Mouse (Mus musculus): ENCODE measurements at regions not wholly inside any gene's neighbourhood (a gene's known extent, or its start where the extent isn't known, plus 50 kb on each side); places are given as distances from the start of the nearest gene placed in this dataset.

DNA sequence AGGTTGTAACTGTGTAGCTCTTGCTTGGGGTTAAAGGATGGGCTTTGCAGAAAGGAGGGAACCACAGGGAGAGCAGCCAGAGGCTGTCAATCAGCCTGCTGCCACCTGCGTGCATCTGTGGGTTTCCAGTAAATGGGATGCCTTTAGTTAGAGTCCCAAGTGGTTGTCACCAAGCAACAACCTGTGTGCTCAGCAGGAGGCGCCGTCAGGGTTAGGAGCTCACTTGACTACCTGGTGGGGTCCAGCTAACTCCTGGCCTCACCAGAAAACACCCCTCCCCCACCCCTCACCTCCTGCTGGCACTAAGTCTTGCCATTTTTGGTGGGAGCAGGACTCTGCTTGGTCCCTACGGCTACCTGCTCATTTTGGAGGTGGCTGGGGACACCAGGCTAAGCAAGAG lies 135.0 kb upstream of the Spin1 start:
- no peak for TF ChIP-seq CTCF (conservative IDR thresholded peaks at IDR 0.05; ENCODE audit: insufficient read depth, insufficient read length, low read depth, low read length)
- no peak for TF ChIP-seq POLR2A (IDR thresholded peaks at IDR 0.05; ENCODE audit: low read depth, low read length)

All from kidney, adult 2 months (tissue).